Mouse (Mus musculus) fat pad, adult 2 months (tissue): ENCODE data around the gene Cx3cr1.
"Not testable (repeated sequence)": the region's sequence is repeated elsewhere in the genome, so short reads cannot be mapped to it uniquely, and the experiment has no call there.

Source experiments
- DNase-seq: peaks from one replicate; pipeline ENCODE4 v3.0.0-alpha.2; 2011; ENCODE audit warnings: low read depth, low spot score; ENCODE audit errors: extremely low read depth

Gene Cx3cr1

GRCm38 (mm10) chr9:120030421-120030820 lies 39.3 kb downstream of the Cx3cr1 start:
- no peak for DNase-seq

- DNase-seq = no peak
These were observed 39.8 kb downstream of the Cx3cr1 start for GRCm38 (mm10) chr9:120029880-120030279.

GRCm38 (mm10) chr9:120027401-120028151 lies 42.1 kb downstream of the Cx3cr1 start:
- DNase-seq = no peak

GRCm38 (mm10) chr9:120024625-120025024 lies 45.1 kb downstream of the Cx3cr1 start:
- DNase-seq = no peak

- DNase-seq = no peak
These were observed 45.5 kb downstream of the Cx3cr1 start for GRCm38 (mm10) chr9:120024171-120024570.

- DNase-seq = no peak
These were observed 46.4 kb downstream of the Cx3cr1 start, which contains the start of gene Xirp1 for GRCm38 (mm10) chr9:120023086-120023811. Gene Xirp1, minus strand, starts transcription at chr9:120023598.

GRCm38 (mm10) chr9:120021164-120021563 lies 48.5 kb downstream of the Cx3cr1 start:
- no peak for DNase-seq

- DNase-seq = no peak
These were observed 49.3 kb downstream of the Cx3cr1 start for GRCm38 (mm10) chr9:120020285-120020890.

GRCm38 (mm10) chr9:120016956-120017355 lies 52.7 kb downstream of the Cx3cr1 start:
- DNase-seq = no peak

- DNase-seq = no peak
These were observed 54.9 kb downstream of the Cx3cr1 start for GRCm38 (mm10) chr9:120014828-120015227.

GRCm38 (mm10) chr9:120013251-120013820 lies 56.3 kb downstream of the Cx3cr1 start:
- DNase-seq = no peak

- no peak for DNase-seq
These were observed 56.9 kb downstream of the Cx3cr1 start for GRCm38 (mm10) chr9:120012781-120013180.

- DNase-seq = not testable (repeated sequence)
These were observed 57.5 kb downstream of the Cx3cr1 start for GRCm38 (mm10) chr9:120012161-120012560.

- DNase-seq = no peak
These were observed 58.1 kb downstream of the Cx3cr1 start for GRCm38 (mm10) chr9:120011533-120011932.

GRCm38 (mm10) chr9:120010781-120011511 lies 58.7 kb downstream of the Cx3cr1 start:
- no peak for DNase-seq

- no peak for DNase-seq
These were observed 59.8 kb downstream of the Cx3cr1 start for GRCm38 (mm10) chr9:120009871-120010270.

GRCm38 (mm10) chr9:120009226-120009841 lies 60.3 kb downstream of the Cx3cr1 start:
- DNase-seq = no peak

GRCm38 (mm10) chr9:120007833-120008232 lies 61.8 kb downstream of the Cx3cr1 start:
- no peak for DNase-seq

GRCm38 (mm10) chr9:120005936-120006335 lies 63.7 kb downstream of the Cx3cr1 start:
- DNase-seq = no peak

GRCm38 (mm10) chr9:120002893-120003292 lies 66.8 kb downstream of the Cx3cr1 start:
- DNase-seq = no peak
